Mouse (Mus musculus) kidney, embryonic 16.5 days (tissue): Measurements from ENCODE around the gene Zmynd19. TPM values are rescaled to one million over a fixed set of nuclear protein-coding genes. Genes with fewer than 3 reads are reported as not detected.

ENCODE experiments used
- ATAC-seq: fragments of 200-750 bp; cut with Nextera tagmentation; 2 replicates; pipeline ENCODE4 v1.8.0; 2017; ENCODE audit warnings: moderate TSS enrichment; ENCODE audit not compliant: low FRiP score, low TSS enrichment
- H3K27ac ChIP-seq: fragments of 300-500 bp; sonication (generic); 2 replicates; pipeline ENCODE4 v1.5.1; 2014; ENCODE audit warnings: low read length
- H3K27me3 ChIP-seq: fragments of 300-500 bp; sonication (generic); 2 replicates; pipeline ENCODE4 v1.6.1; 2014; ENCODE audit warnings: low read length, control low read depth, mixed read lengths; ENCODE audit not compliant: insufficient read depth
- H3K36me3 ChIP-seq: fragments of 300-500 bp; sonication (generic); 2 replicates; pipeline ENCODE4 v1.6.1; 2014; ENCODE audit warnings: low read length, control low read depth, mixed read lengths; ENCODE audit not compliant: insufficient read depth
- H3K4me1 ChIP-seq: fragments of 300-500 bp; sonication (generic); 2 replicates; pipeline ENCODE4 v1.6.1; 2014; ENCODE audit warnings: low read length, control low read depth, mixed read lengths; ENCODE audit not compliant: insufficient read depth
- H3K4me2 ChIP-seq: fragments of 300-500 bp; sonication (generic); replicated peaks from 2 replicates; pipeline ENCODE4 v1.6.1; 2014; ENCODE audit warnings: low read depth, low read length
- H3K4me3 ChIP-seq: fragments of 300-500 bp; sonication (generic); 2 replicates; pipeline ENCODE4 v1.5.1; 2014; ENCODE audit warnings: mild to moderate bottlenecking, low read length
- H3K9ac ChIP-seq: fragments of 300-500 bp; sonication (generic); replicated peaks from 2 replicates; pipeline ENCODE4 v1.6.1; 2014; ENCODE audit warnings: low read length
- H3K9me3 ChIP-seq: fragments of 300-500 bp; sonication (generic); 2 replicates; pipeline ENCODE4 v1.6.1; 2016; ENCODE audit warnings: low read length, control low read depth
- WGBS: fragments of 180-500 bp; shearing (Covaris S2); extraction: QIAGEN DNeasy Blood & Tissue Kit; methylation state at CpG from one replicate; pipeline ENCODE4 v1.1.7; 2014; 5-methylcytosine and 5-hydroxymethylcytosine counted together
- microRNA-seq: library from miRNA; unstranded; fragments of <30 nt; microRNA quantifications from one replicate; pipeline ENCODE4, GENCODE M21; 2016
- polyA plus RNA-seq: library from polyadenylated mRNA; unstranded; fragments of >200 nt; fragmentation: Nextera tagmentation; extraction: Ambion mirVana; gene quantifications from 2 replicates; pipeline ENCODE4 v1.2.1, GENCODE M21; 2015

Gene Zmynd19
- polyA plus RNA-seq, 1 experiment from 2014 or later = 7.9 TPM

GRCm38 (mm10) chr2:25006767-25007166 is 57.2 kb downstream of the Zmynd19 start:
- Histone ChIP-seq H3K4me1 (no peaks in the 10 kb centered on the region), H3K27ac (no peak overlapping the region), H3K4me2 (no peak overlapping the region), H3K4me3 (no peak overlapping the region), H3K27me3 (no peaks in the 10 kb centered on the region), H3K36me3 (no peaks in the 10 kb centered on the region), H3K9ac (no peak overlapping the region), H3K9me3 (no peaks in the 10 kb centered on the region)
- 86% methylated on average over 1 of the region's 1 CpGs for WGBS
- no peak for ATAC-seq

GRCm38 (mm10) chr2:25008250-25008649 is 58.7 kb downstream of the Zmynd19 start:
- Histone ChIP-seq H3K4me3 (no peak overlapping the region), H3K27ac (no peak overlapping the region), H3K27me3 (no peaks in the 10 kb centered on the region), H3K9me3 (no peaks in the 10 kb centered on the region), H3K36me3 (no peaks in the 10 kb centered on the region), H3K4me1 (no peaks in the 10 kb centered on the region), H3K4me2 (no peak overlapping the region), H3K9ac (no peak overlapping the region)
- no peak for ATAC-seq

Small RNAs within 50 kb of the gene (microRNA-seq; reads per million reads assigned to microRNA genes)
- gene Gm22875 = not detected

Other genes starting within 250 kb of the Zmynd19 start
- 0.35 and 1.0 TPM in 2 replicates for gene Cacna1b, start 186.6 kb upstream of the Zmynd19 start, polyA plus RNA-seq
- 87.7 and 91.7 TPM in 2 replicates for gene Ehmt1, start 30.2 kb upstream of the Zmynd19 start, polyA plus RNA-seq
- gene Arrdc1, start 14.5 kb upstream of the Zmynd19 start, polyA plus RNA-seq = 63.3 and 63.5 TPM in 2 replicates
- 29.8 and 32.3 TPM in 2 replicates for gene Dph7, start 12.6 kb downstream of the Zmynd19 start, polyA plus RNA-seq
- gene Mrpl41, start 25.3 kb downstream of the Zmynd19 start, polyA plus RNA-seq = 109 and 118 TPM in 2 replicates
- gene Pnpla7, start 26.2 kb downstream of the Zmynd19 start, polyA plus RNA-seq = 8.4 and 8.7 TPM in 2 replicates
- 101 and 103 TPM in 2 replicates for gene Nsmf, start 104.6 kb downstream of the Zmynd19 start, polyA plus RNA-seq
- gene Entpd8, start 130.5 kb downstream of the Zmynd19 start, polyA plus RNA-seq = 8.6 and 10.0 TPM in 2 replicates
- 0.39 and 0.65 TPM in 2 replicates for gene Noxa1, start 145.4 kb downstream of the Zmynd19 start, polyA plus RNA-seq
- gene Nrarp, start 231.0 kb downstream of the Zmynd19 start, polyA plus RNA-seq = 18.4 and 18.8 TPM in 2 replicates
- 16.0 and 16.8 TPM in 2 replicates for gene Tor4a, start 247.1 kb downstream of the Zmynd19 start, polyA plus RNA-seq